Mouse (Mus musculus): ENCODE measurements around the gene Gm11565. TPM values are rescaled to one million over a fixed set of nuclear protein-coding genes. Genes with fewer than 3 reads are reported as not detected.
"Not testable (repeated sequence)": the region's sequence is repeated elsewhere in the genome, so short reads cannot be mapped to it uniquely, and the experiment has no call there.

Gm11565 gene
- polyA plus RNA-seq (2011; ENCODE audit: insufficient read depth, insufficient read length, low read depth, missing spikeins) = not detected in 2 replicates

DNA sequence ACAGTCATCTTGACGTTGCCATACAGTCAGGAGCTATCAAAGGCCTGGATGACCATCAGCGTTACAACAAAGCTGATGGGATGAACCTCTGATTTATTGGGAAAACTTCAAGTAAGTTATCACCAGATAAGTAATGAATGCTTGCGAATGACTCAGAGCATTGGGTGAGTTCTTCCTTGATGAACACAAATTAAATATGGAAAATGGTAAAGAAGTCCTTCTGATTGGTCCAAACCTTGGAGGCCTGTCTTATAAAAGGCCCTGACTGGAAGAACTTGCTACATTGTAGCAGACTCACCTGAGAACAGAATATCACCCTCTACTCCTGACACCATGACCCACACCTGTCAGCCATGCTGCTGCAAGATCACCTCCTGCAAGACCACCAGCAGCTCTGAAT is at the start of gene Gm11565:
Gene Gm11565, plus strand, starts transcription at position 301 of the 400 bp plus-strand sequence.
- Histone ChIP-seq H3K4me3 (ENCODE audit: low read depth, low read length) (no peak within 1 kb of the TSS), H3K9me3 (replicated peaks; ENCODE audit: control insufficient read depth, insufficient read depth, low read length, poor library complexity, severe bottlenecking) (no peaks in the 10 kb centered on the region), H3K9ac (ENCODE audit: low read depth, poor library complexity, severe bottlenecking) (no peak within 1 kb of the TSS), H3K27ac (ENCODE audit: insufficient read depth, low read length) (no peak within 1 kb of the TSS), H3K36me3 (ENCODE audit: control insufficient read depth, insufficient read depth, low read length, poor library complexity, severe bottlenecking) (no peaks in the 10 kb centered on the region), H3K4me1 (ENCODE audit: control insufficient read depth, insufficient read depth, low read length) (no peaks in the 10 kb centered on the region), H3K27me3 (ENCODE audit: control insufficient read depth, insufficient read depth, low read length, poor library complexity, severe bottlenecking) (no peaks in the 10 kb centered on the region)
- TF ChIP-seq POLR2A (IDR thresholded peaks at IDR 0.05; ENCODE audit: insufficient read depth, low read length) (no peak), EP300 (IDR thresholded peaks at IDR 0.05; ENCODE audit: insufficient read depth, low read depth, low read length) (no peak), CTCF (IDR thresholded peaks at IDR 0.05; ENCODE audit: low read depth, low read length) (no peak)

DNA sequence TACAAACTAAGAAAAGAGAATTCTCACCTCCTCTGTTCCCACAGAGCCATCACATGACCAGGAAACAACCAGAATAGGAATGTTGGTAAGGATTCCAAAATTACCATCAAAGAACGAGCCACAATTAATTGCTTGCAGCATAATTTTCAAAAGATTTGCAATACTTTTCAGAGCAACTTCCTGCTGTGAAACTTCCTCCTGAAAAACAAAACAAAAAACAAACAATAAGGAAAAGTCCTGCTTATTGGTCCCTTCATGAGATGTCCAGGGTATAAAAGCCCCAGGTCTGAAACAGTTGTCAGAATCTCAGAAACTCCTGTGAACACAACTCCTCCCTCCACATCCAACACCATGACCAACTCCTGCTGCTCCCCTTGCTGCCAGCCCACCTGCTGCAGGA is 41.5 kb upstream of the Gm11565 start, which contains the start of gene Krtap9-1:
Gene Krtap9-1, plus strand, starts transcription at position 301 of the 400 bp plus-strand sequence.
- H3K27me3 ChIP-seq (ENCODE audit: control insufficient read depth, insufficient read depth, low read length, poor library complexity, severe bottlenecking); H3K4me3 ChIP-seq (ENCODE audit: low read depth, low read length); H3K4me1 ChIP-seq (ENCODE audit: control insufficient read depth, insufficient read depth, low read length); H3K27ac ChIP-seq (ENCODE audit: insufficient read depth, low read length); H3K9ac ChIP-seq (ENCODE audit: low read depth, poor library complexity, severe bottlenecking); H3K36me3 ChIP-seq (ENCODE audit: control insufficient read depth, insufficient read depth, low read length, poor library complexity, severe bottlenecking); H3K9me3 ChIP-seq (replicated peaks; ENCODE audit: control insufficient read depth, insufficient read depth, low read length, poor library complexity, severe bottlenecking): not testable (repeated sequence)

DNA sequence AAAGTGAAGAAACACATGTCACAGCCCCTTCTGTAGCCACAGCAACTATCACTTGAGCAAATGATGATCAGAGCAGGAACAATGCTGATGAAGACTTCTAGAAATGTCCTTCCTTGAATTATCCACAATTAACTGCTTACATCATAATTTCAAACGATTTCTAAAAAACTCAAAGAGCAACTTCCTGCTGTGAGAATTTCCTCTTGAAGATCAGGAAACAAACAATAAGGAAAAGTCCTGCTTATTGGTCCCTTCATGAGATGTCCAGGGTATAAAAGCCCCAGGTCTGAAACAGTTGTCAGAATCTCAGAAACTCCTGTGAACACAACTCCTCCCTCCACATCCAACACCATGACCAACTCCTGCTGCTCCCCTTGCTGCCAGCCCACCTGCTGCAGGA is 35.7 kb upstream of the Gm11565 start, which contains the start of gene Gm11567:
Gene Gm11567, plus strand, starts transcription at position 301 of the 400 bp plus-strand sequence.
- H3K36me3 ChIP-seq (ENCODE audit: control insufficient read depth, insufficient read depth, low read length, poor library complexity, severe bottlenecking); H3K27me3 ChIP-seq (ENCODE audit: control insufficient read depth, insufficient read depth, low read length, poor library complexity, severe bottlenecking); H3K9ac ChIP-seq (ENCODE audit: low read depth, poor library complexity, severe bottlenecking); H3K9me3 ChIP-seq (replicated peaks; ENCODE audit: control insufficient read depth, insufficient read depth, low read length, poor library complexity, severe bottlenecking); H3K4me3 ChIP-seq (ENCODE audit: low read depth, low read length); H3K27ac ChIP-seq (ENCODE audit: insufficient read depth, low read length); H3K4me1 ChIP-seq (ENCODE audit: control insufficient read depth, insufficient read depth, low read length): not testable (repeated sequence)

DNA sequence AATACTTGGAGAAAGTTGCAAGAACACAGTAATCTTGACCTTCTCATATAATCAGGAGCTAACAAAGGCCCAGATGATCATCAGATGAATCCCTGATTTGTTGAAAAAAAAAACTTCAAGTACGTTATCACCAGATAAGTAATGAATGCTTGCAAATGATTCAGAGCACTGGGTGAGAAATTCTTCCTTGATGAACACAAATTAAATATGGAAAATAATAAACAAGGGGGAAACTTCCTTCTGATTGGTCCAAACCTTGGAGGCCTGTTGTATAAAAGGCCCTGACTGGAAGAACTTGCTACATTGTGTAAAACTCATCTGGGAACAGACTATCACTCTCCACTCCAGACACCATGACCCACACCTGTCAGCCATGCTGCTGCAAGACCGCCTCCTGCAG is 6.9 kb upstream of the Gm11565 start, which contains the start of gene Krtap31-1:
Gene Krtap31-1, plus strand, starts transcription at position 301 of the 400 bp plus-strand sequence.
- Histone ChIP-seq H3K27ac (ENCODE audit: insufficient read depth, low read length) (no peak within 1 kb of the TSS), H3K4me1 (ENCODE audit: control insufficient read depth, insufficient read depth, low read length) (no peaks in the 10 kb centered on the region), H3K27me3 (ENCODE audit: control insufficient read depth, insufficient read depth, low read length, poor library complexity, severe bottlenecking) (no peaks in the 10 kb centered on the region), H3K9ac (ENCODE audit: low read depth, poor library complexity, severe bottlenecking) (no peak within 1 kb of the TSS), H3K9me3 (replicated peaks; ENCODE audit: control insufficient read depth, insufficient read depth, low read length, poor library complexity, severe bottlenecking) (no peaks in the 10 kb centered on the region), H3K36me3 (ENCODE audit: control insufficient read depth, insufficient read depth, low read length, poor library complexity, severe bottlenecking) (no peaks in the 10 kb centered on the region), H3K4me3 (ENCODE audit: low read depth, low read length) (no peak within 1 kb of the TSS)
- TF ChIP-seq POLR2A (IDR thresholded peaks at IDR 0.05; ENCODE audit: insufficient read depth, low read length) (no peak), CTCF (IDR thresholded peaks at IDR 0.05; ENCODE audit: low read depth, low read length) (no peak), EP300 (IDR thresholded peaks at IDR 0.05; ENCODE audit: insufficient read depth, low read depth, low read length) (no peak)

DNA sequence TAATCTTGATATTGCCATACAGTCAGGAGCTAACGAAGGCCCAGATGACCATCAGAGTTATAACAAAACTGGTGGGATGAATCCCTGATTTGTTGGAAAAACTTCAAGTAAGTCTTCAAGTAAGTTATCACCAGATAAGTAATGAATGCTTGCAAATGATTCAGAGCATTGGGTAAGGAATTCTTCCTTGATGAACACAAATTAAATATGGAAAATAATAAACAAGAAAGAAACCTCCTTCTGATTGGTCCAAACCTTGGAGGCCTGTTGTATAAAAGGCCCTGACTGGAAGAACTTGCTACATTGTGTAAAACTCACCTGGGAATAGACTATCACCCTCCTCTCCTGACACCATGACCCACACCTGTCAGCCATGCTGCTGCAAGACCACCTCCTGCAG is 21.4 kb downstream of the Gm11565 start, which contains the start of gene Krtap31-2:
Gene Krtap31-2, plus strand, starts transcription at position 301 of the 400 bp plus-strand sequence.
- Histone ChIP-seq H3K9me3 (replicated peaks; ENCODE audit: control insufficient read depth, insufficient read depth, low read length, poor library complexity, severe bottlenecking) (no peaks in the 10 kb centered on the region), H3K36me3 (ENCODE audit: control insufficient read depth, insufficient read depth, low read length, poor library complexity, severe bottlenecking) (no peaks in the 10 kb centered on the region), H3K4me1 (ENCODE audit: control insufficient read depth, insufficient read depth, low read length) (peaks cover 1% of the 10 kb centered on the region), H3K9ac (ENCODE audit: low read depth, poor library complexity, severe bottlenecking) (no peak within 1 kb of the TSS), H3K27me3 (ENCODE audit: control insufficient read depth, insufficient read depth, low read length, poor library complexity, severe bottlenecking) (no peaks in the 10 kb centered on the region), H3K4me3 (ENCODE audit: low read depth, low read length) (no peak within 1 kb of the TSS), H3K27ac (ENCODE audit: insufficient read depth, low read length) (no peak within 1 kb of the TSS)
- TF ChIP-seq CTCF (IDR thresholded peaks at IDR 0.05; ENCODE audit: low read depth, low read length) (no peak), EP300 (IDR thresholded peaks at IDR 0.05; ENCODE audit: insufficient read depth, low read depth, low read length) (no peak), POLR2A (IDR thresholded peaks at IDR 0.05; ENCODE audit: insufficient read depth, low read length) (no peak)

DNA sequence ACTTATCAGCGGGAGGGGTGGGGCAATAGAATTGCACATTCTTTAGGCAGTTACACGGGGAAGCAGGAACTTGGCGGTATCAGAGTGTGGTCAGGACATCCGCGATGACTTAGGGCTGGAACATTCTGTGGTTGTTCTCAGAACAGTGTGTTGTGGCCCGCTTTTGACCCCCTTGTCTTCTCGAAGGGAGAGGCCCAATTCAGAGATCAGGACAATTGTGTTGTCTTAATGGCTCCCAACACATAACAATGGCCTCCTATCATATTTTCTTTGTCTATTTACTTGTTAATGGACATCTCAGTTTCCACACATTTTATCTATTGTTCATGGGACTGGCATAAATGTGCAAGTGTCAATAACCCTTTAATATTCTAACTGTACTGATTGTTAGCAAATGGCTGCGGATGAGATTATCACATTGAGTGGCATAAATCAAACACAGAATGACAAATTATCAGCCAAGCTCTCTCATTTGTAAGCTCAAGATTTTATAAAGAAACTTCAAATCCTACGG is 23.3 kb downstream of the Gm11565 start:
- Histone ChIP-seq H3K4me3 (ENCODE audit: low read depth, low read length) (no peak overlapping the region), H3K9ac (ENCODE audit: low read depth, poor library complexity, severe bottlenecking) (no peak overlapping the region), H3K27ac (ENCODE audit: insufficient read depth, low read length) (no peak overlapping the region), H3K27me3 (ENCODE audit: control insufficient read depth, insufficient read depth, low read length, poor library complexity, severe bottlenecking) (no peaks in the 10 kb centered on the region), H3K4me1 (ENCODE audit: control insufficient read depth, insufficient read depth, low read length) (peaks cover 1% of the 10 kb centered on the region), H3K9me3 (replicated peaks; ENCODE audit: control insufficient read depth, insufficient read depth, low read length, poor library complexity, severe bottlenecking) (no peaks in the 10 kb centered on the region), H3K36me3 (ENCODE audit: control insufficient read depth, insufficient read depth, low read length, poor library complexity, severe bottlenecking) (no peaks in the 10 kb centered on the region)
- TF ChIP-seq CTCF (IDR thresholded peaks at IDR 0.05; ENCODE audit: low read depth, low read length) = no peak
- TF ChIP-seq EP300 (IDR thresholded peaks at IDR 0.05; ENCODE audit: insufficient read depth, low read depth, low read length) = no peak
- TF ChIP-seq POLR2A (IDR thresholded peaks at IDR 0.05; ENCODE audit: insufficient read depth, low read length) = no peak
